Mouse (Mus musculus): ENCODE measurements around the gene Gsc. TPM values are rescaled to one million over a fixed set of nuclear protein-coding genes. Genes with fewer than 3 reads are reported as not detected.
A peak's percentile ranks its signal among the peaks of the same experiment; 100 is the strongest.

Gsc gene
- polyA plus RNA-seq, 1 experiment from 2014 or later = not detected

DNA sequence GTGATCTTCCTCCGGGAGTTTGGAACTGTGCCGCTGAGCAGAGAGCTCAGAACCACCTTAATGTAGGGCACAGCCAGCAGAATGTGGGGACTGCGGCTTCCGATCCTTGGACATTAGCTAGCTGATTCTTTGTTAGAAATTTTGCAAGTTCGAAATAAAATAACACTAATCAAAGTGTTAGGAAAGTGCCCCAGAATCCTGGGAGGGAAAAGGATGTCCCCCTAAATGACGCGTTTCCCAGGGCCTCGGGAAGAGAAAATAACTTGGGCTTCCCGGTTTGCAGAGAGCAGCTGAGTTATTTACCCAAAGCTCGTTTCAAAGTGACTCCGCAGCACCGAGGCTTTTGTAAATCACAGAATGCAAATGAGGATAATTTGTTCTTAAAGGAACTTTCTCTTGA lies 3.9 kb upstream of the Gsc start:
- DNase-seq (peak; percentile 56), ATAC-seq (ENCODE audit: low FRiP score, low TSS enrichment) (no peak)
- under 1% methylated on average over 12 of the region's 12 CpGs for WGBS
- 0 out of 2 replicates have a peak, but pooled peaks cover 16% of the 10 kb centered on the region for H3K4me1 ChIP-seq (ENCODE audit: control insufficient read depth, insufficient read depth, low read length)
- peaks cover 74% of the 10 kb centered on the region for H3K27me3 ChIP-seq (ENCODE audit: control insufficient read depth, insufficient read depth, low read length)
- H3K27ac ChIP-seq (replicated peaks; ENCODE audit: low read depth, low read length) = no peak overlapping the region
- H3K9me3 ChIP-seq (ENCODE audit: control insufficient read depth, low read length) = no peaks in the 10 kb centered on the region
- no peaks in the 10 kb centered on the region for H3K36me3 ChIP-seq (ENCODE audit: control insufficient read depth, insufficient read depth, low read length)
- H3K4me2 ChIP-seq (ENCODE audit: low read length) = no peak overlapping the region
- H3K4me3 ChIP-seq (replicated peaks; ENCODE audit: low read depth, low read length) = no peak overlapping the region
- no peak overlapping the region for H3K9ac ChIP-seq (replicated peaks; ENCODE audit: low read length)

DNA sequence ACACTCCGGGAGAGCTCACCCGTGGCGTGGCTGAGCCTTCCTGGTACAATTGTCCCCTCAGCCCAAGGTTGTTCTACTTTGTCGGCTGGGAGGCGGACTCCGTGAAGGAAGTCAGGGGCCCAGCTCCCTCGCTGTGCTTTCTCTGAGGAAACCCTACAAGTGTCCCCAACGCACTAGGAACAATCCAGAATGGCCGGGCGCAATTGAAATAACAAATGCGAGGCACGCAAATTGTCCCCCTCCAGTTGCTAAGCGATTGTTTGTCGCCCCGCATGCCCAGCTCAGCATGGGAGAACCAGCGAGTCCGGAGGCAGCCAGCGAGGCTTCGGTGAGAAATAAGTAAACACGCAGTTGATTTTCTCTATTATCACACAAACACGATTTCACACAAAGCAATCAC lies 2.8 kb upstream of the Gsc start:
- ATAC-seq (ENCODE audit: low FRiP score, low TSS enrichment) = no peak
- H3K9me3 ChIP-seq (ENCODE audit: control insufficient read depth, low read length) = no peaks in the 10 kb centered on the region
- DNase-seq = peak; percentile 61
- no peaks in the 10 kb centered on the region for H3K36me3 ChIP-seq (ENCODE audit: control insufficient read depth, insufficient read depth, low read length)
- whole genome bisulfite sequencing = under 1% methylated on average over 21 of the region's 21 CpGs
- no peak overlapping the region for H3K4me2 ChIP-seq (ENCODE audit: low read length)
- no peak overlapping the region for H3K9ac ChIP-seq (replicated peaks; ENCODE audit: low read length)
- no peak overlapping the region for H3K4me3 ChIP-seq (replicated peaks; ENCODE audit: low read depth, low read length)
- H3K4me1 ChIP-seq (ENCODE audit: control insufficient read depth, insufficient read depth, low read length) = 0 out of 2 replicates have a peak, but pooled peaks cover 22% of the 10 kb centered on the region
- H3K27me3 ChIP-seq (ENCODE audit: control insufficient read depth, insufficient read depth, low read length) = peaks cover 85% of the 10 kb centered on the region
- H3K27ac ChIP-seq (replicated peaks; ENCODE audit: low read depth, low read length) = no peak overlapping the region

DNA sequence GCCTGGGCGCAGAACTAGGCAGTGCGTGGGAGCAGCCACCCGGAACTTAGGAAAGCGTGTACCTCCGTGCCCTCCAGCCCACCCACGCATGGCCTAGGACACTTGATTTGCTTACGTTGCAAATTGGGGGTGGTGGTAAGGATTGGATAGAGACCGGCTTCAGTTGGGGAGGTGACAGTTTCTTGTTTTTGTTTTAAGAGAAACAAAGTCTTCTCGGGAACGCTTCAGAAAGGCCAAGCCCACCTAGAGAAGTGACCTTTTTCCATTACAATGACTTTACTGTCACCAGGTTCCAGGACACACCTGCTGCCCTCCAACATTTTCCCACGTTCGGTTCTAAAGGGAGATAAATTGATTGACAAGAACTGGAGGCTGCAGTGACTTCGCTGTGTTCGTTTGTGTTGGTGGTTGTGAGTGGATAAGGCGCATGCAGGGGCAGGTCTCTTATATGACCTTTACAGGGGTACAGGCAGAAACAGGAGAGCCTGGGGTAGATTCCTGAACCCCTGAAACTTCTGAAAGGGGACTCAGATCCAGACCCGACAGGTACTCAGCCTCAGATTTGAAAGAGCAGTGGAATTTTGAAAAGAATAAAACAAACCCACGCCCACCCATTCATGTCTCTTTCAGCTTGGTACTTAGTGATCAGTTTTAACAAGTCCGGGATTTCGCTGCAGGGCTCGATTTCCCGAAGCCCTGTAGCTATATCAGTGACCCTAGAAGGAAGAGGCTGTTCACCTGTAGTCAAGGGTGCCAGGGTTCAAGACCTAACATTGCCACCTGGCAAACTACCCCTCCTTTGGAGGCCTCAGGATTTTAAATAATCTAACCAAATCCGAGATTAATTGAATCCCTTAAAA lies 2.0 kb upstream of the Gsc start:
- peak; percentile 51 for DNase-seq
- Histone ChIP-seq H3K27me3 (ENCODE audit: control insufficient read depth, insufficient read depth, low read length) (peaks cover 85% of the 10 kb centered on the region), H3K27ac (replicated peaks; ENCODE audit: low read depth, low read length) (no peak overlapping the region), H3K4me2 (ENCODE audit: low read length) (no peak overlapping the region), H3K4me1 (ENCODE audit: control insufficient read depth, insufficient read depth, low read length) (0 out of 2 replicates have a peak, but pooled peaks cover 22% of the 10 kb centered on the region), H3K4me3 (replicated peaks; ENCODE audit: low read depth, low read length) (no peak overlapping the region), H3K36me3 (ENCODE audit: control insufficient read depth, insufficient read depth, low read length) (no peaks in the 10 kb centered on the region), H3K9ac (replicated peaks; ENCODE audit: low read length) (no peak overlapping the region), H3K9me3 (ENCODE audit: control insufficient read depth, low read length) (no peaks in the 10 kb centered on the region)
- 2% methylated on average over 22 of the region's 22 CpGs for WGBS
- no peak for ATAC-seq (ENCODE audit: low FRiP score, low TSS enrichment)

DNA sequence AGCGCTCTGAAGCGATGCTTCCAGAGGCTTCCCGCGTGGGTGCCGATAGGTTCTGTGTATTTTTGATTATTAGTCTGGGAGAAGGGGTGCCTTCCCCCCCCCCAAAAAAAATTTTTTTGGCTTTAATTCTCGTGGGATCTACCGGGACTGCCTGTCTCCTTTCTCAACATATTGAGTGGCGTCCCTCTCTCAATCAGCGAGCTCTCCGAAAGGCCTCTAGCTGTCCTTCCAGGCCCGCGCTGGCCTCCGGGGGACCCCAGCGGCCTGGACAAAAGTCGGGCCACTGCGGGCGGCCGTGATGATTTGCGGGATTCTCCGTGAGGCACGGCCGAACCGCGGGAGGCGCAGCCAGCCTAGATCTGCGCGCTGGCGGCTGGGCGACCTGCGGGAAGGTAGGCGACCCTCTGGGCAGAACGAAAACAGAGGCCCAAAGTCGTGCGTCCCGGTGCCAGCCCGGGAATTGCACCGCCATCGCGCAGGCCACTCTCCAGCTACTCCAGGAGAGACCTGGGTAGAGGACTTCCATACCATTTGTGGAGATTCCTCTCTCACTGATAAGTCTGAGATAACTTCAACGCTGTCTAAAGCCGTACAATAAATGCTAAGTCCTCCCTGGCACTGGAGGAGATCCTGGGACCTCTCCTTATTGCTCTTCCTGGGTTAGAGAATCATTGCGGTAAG lies 1.2 kb upstream of the Gsc start:
- H3K36me3 ChIP-seq (ENCODE audit: control insufficient read depth, insufficient read depth, low read length) = no peaks in the 10 kb centered on the region
- H3K4me1 ChIP-seq (ENCODE audit: control insufficient read depth, insufficient read depth, low read length) = 0 out of 2 replicates have a peak, but pooled peaks cover 22% of the 10 kb centered on the region
- H3K4me3 ChIP-seq (replicated peaks; ENCODE audit: low read depth, low read length) = no peak overlapping the region
- H3K9ac ChIP-seq (replicated peaks; ENCODE audit: low read length) = no peak overlapping the region
- ATAC-seq (ENCODE audit: low FRiP score, low TSS enrichment) (no peak), DNase-seq (peak; percentile 46)
- H3K27me3 ChIP-seq (ENCODE audit: control insufficient read depth, insufficient read depth, low read length) = peaks cover 85% of the 10 kb centered on the region
- H3K27ac ChIP-seq (replicated peaks; ENCODE audit: low read depth, low read length) = no peak overlapping the region
- no peak overlapping the region for H3K4me2 ChIP-seq (ENCODE audit: low read length)
- H3K9me3 ChIP-seq (ENCODE audit: control insufficient read depth, low read length) = no peaks in the 10 kb centered on the region
- under 1% methylated on average over 42 of the region's 42 CpGs for WGBS

DNA sequence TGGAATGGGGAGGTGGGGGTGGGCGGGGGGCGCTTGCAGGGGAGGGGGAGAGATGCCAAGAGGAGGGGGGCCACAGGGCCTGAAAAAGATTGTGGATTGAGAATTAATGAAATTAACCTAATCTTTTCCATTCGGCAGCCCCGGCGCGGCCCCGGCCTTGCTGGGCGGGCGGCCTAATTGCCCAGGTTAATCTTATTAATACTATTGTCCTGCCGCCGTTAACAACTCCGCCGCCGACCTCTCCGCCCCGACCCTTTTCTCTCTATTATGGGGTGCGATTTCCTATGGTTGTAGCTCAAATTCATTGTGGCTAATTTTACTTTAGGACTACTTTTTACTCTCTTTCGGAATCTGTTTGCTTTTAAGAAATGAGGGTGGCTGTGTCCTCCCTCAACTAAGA lies 362 bp upstream of the Gsc start:
- Histone ChIP-seq H3K9me3 (ENCODE audit: control insufficient read depth, low read length) (no peaks in the 10 kb centered on the region), H3K36me3 (ENCODE audit: control insufficient read depth, insufficient read depth, low read length) (no peaks in the 10 kb centered on the region), H3K27ac (replicated peaks; ENCODE audit: low read depth, low read length) (no peak overlapping the region), H3K4me3 (replicated peaks; ENCODE audit: low read depth, low read length) (peak overlapping the region; percentile 33), H3K9ac (replicated peaks; ENCODE audit: low read length) (no peak overlapping the region), H3K4me2 (ENCODE audit: low read length) (peak overlapping the region; percentile 59), H3K27me3 (ENCODE audit: control insufficient read depth, insufficient read depth, low read length) (peaks cover 88% of the 10 kb centered on the region), H3K4me1 (ENCODE audit: control insufficient read depth, insufficient read depth, low read length) (0 out of 2 replicates have a peak, but pooled peaks cover 22% of the 10 kb centered on the region)
- ATAC-seq (ENCODE audit: low FRiP score, low TSS enrichment) (no peak), DNase-seq (no peak)
- under 1% methylated on average over 16 of the region's 18 CpGs for WGBS

- 0 out of 2 replicates have a peak, but pooled peaks cover 22% of the 10 kb centered on the region for H3K4me1 ChIP-seq (ENCODE audit: control insufficient read depth, insufficient read depth, low read length)
These were observed 958 bp downstream of the Gsc start for GRCm38 (mm10) chr12:104472218-104472525.

DNA sequence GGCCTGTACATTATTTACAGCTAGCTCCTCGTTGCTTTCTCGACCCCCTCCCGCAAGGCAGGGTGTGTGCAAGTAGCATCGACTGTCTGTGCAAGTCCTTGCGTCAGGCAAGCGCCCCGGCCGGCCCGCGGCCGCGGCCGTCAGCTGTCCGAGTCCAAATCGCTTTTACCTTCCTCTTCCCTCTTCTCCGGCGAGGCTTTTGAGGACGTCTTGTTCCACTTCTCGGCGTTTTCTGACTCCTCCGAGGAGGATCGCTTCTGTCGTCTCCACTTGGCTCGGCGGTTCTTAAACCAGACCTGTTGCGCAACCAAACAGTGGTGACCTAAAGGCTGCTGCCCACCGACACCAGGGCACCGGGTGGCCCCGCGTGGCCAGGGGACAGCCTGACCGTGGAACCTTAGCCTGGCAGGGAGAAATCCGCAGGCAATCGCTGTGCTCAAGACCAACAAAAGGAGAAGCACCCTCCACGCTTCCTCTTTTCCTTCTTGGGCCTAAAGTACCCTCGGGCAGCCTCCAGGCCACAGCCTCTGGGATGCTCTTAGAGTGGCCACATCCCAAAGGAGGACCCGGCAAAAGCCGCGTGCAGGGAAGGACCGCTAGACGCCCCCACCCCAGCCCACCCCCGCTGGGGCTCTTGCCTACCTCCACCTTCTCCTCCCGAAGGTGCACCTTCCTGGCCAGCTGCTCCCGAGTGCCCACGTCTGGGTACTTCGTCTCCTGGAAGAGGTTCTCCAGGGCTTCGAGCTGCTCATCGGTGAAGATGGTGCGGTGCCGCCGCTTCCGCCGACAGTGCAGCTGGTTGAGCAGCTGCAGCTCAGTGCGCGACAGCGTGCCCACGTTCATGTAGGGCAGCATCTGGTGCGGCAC lies 1.5 kb downstream of the Gsc start:
- no peak overlapping the region for H3K27ac ChIP-seq (replicated peaks; ENCODE audit: low read depth, low read length)
- no peaks in the 10 kb centered on the region for H3K9me3 ChIP-seq (ENCODE audit: control insufficient read depth, low read length)
- peak; percentile 64 for DNase-seq
- no peaks in the 10 kb centered on the region for H3K36me3 ChIP-seq (ENCODE audit: control insufficient read depth, insufficient read depth, low read length)
- no peak overlapping the region for H3K9ac ChIP-seq (replicated peaks; ENCODE audit: low read length)
- no peak; the same call in 1 of the 2 replicates for ATAC-seq (ENCODE audit: low FRiP score, low TSS enrichment)
- WGBS = under 1% methylated on average over 57 of the region's 57 CpGs
- H3K27me3 ChIP-seq (ENCODE audit: control insufficient read depth, insufficient read depth, low read length) = peaks cover 76% of the 10 kb centered on the region
- H3K4me2 ChIP-seq (ENCODE audit: low read length) = peak overlapping the region; percentile 59; the same call in 1 of the 2 replicates
- H3K4me1 ChIP-seq (ENCODE audit: control insufficient read depth, insufficient read depth, low read length) = 0 out of 2 replicates have a peak, but pooled peaks cover 22% of the 10 kb centered on the region
- peak overlapping the region; percentile 10; the same call in 1 of the 2 replicates for H3K4me3 ChIP-seq (replicated peaks; ENCODE audit: low read depth, low read length)

More at GRCm38 (mm10) chr12:104472218-104472525, 958 bp downstream of the Gsc start:
- under 1% methylated on average over 25 of the region's 25 CpGs for WGBS
- Histone ChIP-seq H3K27me3 (ENCODE audit: control insufficient read depth, insufficient read depth, low read length) (peaks cover 79% of the 10 kb centered on the region), H3K4me2 (ENCODE audit: low read length) (peak overlapping the region; percentile 59), H3K4me3 (replicated peaks; ENCODE audit: low read depth, low read length) (0 out of 2 replicates have a peak overlapping the region, but pooled peaks have one; percentile 10), H3K9me3 (ENCODE audit: control insufficient read depth, low read length) (no peaks in the 10 kb centered on the region), H3K36me3 (ENCODE audit: control insufficient read depth, insufficient read depth, low read length) (no peaks in the 10 kb centered on the region), H3K27ac (replicated peaks; ENCODE audit: low read depth, low read length) (no peak overlapping the region), H3K9ac (replicated peaks; ENCODE audit: low read length) (no peak overlapping the region)
- ATAC-seq (ENCODE audit: low FRiP score, low TSS enrichment) (no peak), DNase-seq (no peak)

GRCm38 (mm10) chr12:104470646-104471045 lies 2.5 kb downstream of the Gsc start:
- Histone ChIP-seq H3K4me1 (ENCODE audit: control insufficient read depth, insufficient read depth, low read length) (peaks cover 18% of the 10 kb centered on the region; the same call in 1 of the 2 replicates), H3K27me3 (ENCODE audit: control insufficient read depth, insufficient read depth, low read length) (peaks cover 68% of the 10 kb centered on the region), H3K4me2 (ENCODE audit: low read length) (no peak overlapping the region), H3K9ac (replicated peaks; ENCODE audit: low read length) (no peak overlapping the region), H3K9me3 (ENCODE audit: control insufficient read depth, low read length) (no peaks in the 10 kb centered on the region), H3K27ac (replicated peaks; ENCODE audit: low read depth, low read length) (no peak overlapping the region), H3K36me3 (ENCODE audit: control insufficient read depth, insufficient read depth, low read length) (no peaks in the 10 kb centered on the region), H3K4me3 (replicated peaks; ENCODE audit: low read depth, low read length) (no peak overlapping the region)
- DNase-seq (no peak), ATAC-seq (ENCODE audit: low FRiP score, low TSS enrichment) (no peak)
- WGBS = 3% methylated on average over 6 of the region's 6 CpGs
